Mouse (Mus musculus) heart, adult 18-20 months (tissue): Measurements from ENCODE around the gene Inhbe. TPM values are rescaled to one million over a fixed set of nuclear protein-coding genes. Genes with fewer than 3 reads are reported as not detected.

Source experiments
- DNase-seq, 2 experiments: peaks; one replicate each; pipeline ENCODE4 v3.0.0; 2021 to 2022; ENCODE audit warnings: mixed read lengths in 1 of 2
- total RNA-seq, 2 experiments: library from RNA; stranded (reverse); gene quantifications; 2 replicates each; pipeline ENCODE4 v1.2.3; 2021

The Inhbe gene
- total RNA-seq, 2 experiments from 2014 or later: not detected

DNA sequence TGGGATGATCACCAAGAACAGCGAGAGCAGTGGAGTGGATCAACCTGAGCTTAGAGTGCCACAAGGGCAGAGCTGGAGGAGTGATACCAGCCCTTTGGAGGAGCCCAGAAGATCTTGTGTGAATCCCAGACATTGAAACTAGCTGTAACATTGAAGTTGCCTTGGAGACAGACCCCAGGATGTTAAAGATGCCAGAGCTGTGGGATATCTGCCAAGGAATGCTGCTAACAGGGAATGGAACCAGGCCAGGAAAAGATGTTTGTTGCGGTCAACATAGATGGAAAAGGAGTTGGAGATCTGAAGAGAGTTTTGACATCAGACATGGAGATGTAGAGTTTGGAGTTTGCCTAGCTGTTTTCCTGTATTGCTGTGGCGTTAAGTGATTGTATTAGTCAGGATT lies 8.0 kb downstream of the Inhbe start:
- DNase-seq: no peak

DNA sequence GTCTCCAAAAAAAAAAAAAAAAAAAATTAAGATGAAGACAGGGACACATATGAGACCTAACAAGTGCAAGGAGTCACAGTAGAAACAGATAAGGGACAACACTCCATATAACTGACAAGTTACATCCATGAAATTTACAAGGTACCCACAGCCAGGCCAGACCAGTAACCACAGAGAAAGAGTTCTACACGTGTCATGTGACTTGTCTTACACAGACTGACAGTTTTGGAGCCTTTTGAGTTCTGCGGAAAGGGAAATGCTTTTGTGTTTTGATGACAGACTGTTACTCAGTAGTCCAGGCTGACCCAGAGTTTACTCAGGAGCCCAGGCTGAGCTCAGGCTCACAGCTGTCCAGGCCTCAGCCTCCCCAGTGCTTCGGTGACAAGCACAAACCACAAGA lies 11.2 kb downstream of the Inhbe start:
- DNase-seq: no peak

DNA sequence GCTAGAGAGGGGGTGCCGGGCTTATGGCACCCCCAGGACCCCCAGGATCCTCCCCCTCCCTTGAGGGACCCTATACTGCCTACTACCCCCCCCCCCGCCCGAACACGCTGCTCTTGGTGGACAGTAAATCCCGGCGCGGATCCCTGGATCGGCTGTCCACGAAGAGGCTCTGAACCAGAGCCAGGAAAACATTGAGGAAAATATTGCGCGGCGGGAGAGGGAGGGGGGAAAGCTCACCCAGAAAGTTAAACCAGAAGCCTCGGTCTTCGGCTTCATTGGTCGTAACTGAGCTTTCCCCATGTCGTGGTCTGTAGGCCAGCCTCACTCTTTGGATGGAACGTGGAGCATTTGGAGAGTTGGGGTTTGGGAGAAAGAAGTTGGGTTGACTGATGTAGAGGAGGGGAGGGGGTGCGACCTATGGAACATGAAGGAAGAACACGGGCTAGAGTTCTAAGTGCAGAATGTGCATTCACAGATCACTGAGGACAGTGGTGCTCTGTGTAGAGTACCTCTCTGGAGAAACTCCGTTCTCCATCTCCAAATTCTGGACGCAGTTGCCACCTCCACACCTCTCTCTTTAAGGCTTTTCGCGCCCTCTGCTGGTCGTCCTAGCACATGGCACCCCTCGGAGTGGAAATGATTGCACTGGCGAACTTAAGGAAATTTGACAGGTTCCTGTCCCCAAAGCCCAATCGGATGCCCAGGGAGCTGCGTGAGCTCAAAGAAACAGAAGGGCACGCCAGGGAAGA lies 12.1 kb downstream of the Inhbe start, which contains the start of gene Gli1:
Gli1 (minus strand) TSS at position 84 of the 749 bp plus-strand sequence.
- peak; percentile 85 to 96 for DNase-seq

DNA sequence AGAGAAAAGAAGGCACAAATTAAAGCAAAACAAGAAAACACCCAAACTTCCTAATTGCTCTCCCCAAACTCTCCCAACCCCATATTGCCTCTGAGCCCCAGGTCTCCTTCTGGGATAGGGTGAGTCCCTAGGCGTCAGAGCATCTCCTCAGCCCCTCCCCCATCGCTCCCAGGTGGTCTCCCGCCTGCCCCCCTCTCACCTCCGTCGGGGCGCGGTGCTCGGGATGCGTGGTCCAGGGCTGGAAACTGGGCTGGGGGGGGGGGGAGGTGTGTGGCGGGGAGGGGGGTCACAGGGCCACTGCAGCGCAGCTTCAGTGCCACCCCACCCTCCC lies 12.9 kb downstream of the Inhbe start:
- DNase-seq: no peak

DNA sequence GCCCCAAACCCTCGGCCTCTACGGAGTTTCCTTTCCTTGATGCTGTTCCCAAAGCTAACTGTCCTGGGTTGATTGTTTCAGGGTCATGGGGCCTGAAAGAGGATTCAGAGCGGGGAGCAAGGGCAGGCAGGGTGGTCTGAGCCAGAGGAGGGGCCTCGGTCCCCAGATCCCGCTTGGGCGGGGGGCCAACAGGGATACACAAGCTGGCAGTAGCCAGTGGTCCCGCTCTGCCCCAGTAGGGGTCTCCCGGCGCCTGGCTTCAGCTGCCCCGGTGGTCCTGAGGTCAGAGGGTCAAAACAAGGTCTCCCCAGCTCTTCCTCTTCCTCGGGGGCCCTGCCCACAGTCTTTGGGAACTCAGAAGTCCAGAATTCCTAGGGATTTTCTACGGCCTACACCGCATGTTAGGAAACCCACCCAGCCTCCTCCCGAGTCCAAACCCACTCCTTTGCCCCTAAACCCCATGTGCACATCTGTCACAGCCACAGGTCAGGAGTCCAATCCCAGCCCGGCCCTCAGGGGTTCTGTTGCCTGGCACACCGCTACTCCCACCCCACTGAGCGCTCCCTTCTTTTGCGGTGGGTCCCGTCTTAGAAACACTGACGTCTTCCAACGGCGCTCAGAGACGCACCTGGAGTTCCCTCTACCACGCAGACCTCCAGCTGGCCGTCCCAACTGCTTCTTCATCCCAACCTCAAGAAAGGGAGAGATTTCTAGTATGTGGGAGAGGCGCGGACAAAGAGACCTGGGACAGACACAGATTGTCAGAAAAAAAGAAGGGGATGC lies 13.4 kb downstream of the Inhbe start:
- DNase-seq: peak in 1 of 2 experiments; percentile 36

DNA sequence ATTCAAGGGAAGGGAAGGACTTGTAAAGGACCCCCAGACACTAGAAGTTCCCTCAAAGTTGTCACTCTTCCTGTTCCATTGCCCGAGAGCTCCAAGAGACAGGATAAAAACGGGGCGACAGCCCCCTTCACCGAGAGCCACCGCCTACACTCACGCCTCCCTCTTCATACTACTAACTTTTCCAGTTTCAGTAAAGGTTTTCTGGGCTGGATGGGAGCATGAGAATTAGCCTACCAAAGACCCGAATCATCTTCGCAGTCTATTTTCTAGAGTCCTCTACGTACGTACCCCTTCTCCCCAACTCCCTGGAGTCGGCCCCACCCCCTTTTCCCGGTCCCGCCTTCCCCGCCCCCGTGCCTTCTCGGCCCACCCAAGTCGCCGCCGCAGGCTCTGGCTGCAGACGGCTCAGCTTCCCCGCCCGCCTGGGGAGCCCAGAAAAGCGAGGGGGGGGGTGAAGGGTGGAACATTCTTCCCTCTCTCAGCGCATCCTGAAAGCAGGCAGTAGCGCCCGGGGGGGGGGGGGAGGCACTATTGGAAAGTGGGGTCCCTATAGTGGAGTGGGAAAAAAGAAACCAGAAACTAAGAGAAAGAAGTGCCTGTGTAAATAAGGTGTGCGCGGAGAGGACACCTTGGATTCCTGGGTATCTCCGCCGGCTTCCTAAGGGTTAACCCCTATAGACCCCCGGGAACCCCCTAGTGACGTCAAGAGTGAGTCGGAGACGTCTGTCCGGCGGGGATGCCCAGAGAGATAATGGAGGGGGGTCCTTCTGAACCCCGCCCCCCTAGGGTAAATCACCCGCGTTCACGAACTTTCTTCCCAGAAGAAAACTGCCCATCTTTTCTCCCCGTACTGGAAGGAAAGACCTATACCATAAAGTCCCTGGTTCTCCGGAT lies 14.3 kb downstream of the Inhbe start:
- peak; percentile 63 to 67 for DNase-seq

DNA sequence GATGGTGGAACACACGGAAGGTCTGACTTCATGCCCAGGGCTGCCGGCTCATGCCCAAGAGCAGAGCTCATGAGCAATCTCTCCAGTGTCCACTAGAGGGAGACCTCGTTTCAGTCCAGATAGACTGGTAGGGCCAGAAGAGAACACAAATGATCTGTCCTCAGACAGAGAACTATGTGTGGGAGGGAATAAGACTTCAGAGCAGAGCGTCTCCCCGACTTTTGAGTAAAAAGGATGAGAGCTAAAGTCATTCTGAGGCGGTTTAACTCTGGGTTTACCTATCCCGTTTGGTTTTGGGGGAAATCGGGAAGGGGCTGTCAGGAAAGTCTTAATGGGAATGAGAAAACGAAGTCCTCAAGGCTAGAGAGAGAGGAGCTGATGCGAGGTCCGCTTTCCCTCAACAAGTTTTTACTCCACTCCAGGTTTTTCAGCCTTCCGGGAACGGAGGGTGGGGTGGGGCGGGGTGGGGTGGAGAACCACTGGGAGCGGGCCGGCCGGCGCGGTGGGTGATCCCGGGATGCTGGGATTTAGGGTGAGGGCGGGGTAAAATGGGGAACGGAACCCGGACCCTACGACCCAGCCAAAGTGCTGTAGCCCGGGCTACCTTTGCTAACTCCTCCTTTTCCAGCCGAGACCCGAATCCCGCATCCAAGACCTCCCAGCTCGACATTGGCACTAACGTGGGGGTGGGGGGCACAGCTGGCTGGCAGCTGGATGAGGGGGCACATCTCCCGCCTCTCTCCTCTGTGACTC lies 15.1 kb downstream of the Inhbe start:
- DNase-seq: peak; percentile 91 to 92

DNA sequence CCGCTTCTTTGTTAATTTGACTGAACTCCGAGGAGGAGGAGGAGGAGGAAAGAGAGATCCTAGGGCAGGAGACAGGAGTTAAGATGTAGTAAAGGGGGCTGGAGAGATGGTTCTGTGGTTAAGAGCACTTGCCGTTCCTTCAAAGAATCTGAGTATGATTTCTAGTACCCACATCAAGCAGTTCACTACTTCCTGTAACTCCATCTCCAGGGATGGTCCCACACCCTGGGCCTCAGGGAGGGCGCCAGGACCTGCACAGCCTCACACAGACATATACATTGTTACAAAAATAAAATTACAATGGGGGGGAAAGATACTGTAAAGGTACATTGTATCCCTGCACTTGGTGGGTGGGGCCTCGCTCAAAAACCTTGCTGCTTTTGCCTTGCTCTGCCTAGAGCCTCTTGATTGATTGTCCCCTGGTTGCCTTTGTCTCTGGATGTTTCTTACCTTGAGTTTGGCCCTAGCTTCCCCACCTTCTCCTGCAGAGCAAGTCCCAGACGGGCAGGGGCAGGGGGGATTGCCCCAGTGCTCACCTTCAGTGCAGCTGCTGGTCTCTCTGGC lies 16.6 kb downstream of the Inhbe start:
- no peak for DNase-seq

DNA sequence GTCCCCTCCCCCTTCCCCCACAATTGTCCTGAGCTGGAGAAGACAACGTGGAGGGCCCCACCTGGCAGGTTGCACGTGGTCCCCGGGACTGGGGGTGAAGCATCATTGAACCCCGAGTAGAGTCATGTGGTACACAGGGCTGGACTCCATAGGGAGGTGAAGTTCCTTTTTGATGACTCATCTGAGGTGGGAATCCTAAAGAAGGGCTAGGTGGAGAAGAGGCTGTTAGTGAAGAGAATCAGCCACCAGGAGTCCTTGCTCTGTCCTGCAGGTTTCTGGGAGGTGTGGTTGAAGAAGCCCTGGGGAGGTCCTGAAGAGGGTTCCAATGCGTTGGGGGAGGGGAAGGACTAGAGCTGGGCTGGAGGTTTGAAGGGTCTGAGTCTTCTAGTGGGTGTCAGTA lies 17.3 kb downstream of the Inhbe start:
- DNase-seq: no peak

DNA sequence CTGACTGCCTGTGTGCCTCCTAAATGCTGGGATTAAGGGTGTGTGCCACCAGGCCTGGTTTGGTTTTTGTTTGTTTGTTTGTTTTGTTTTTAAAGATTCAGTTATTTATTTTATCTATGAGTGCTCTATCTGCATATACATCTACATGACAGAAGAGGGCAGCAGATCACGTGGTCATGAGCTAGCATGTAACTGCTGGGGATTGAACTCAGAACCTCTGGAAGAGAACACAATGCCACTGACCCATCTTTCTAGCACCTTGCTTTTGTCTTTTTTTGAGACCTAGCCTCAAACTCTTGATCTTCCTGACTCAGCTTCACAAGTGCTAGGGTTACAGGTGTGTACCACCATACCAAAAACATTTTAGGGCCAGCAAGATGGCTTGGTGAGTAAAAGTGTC lies 18.9 kb downstream of the Inhbe start:
- no peak for DNase-seq

DNA sequence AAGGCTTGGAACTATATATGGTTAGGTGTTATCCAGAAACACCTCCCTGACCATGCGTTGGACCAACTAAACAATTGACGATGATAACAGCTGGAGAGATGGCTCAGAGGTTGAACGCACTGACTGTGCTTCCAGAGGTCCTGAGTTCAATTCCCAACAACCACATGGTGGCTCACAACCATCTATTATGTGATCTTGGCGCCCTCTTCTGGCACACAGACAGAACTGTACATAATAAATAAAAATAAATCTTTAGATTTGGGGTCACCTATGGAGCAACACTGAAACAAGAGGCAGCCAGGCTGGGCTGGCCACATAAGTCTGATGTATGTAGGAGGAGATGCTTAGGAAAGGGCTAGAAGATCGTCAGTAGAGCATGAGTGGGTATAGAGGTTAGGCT lies 21.1 kb downstream of the Inhbe start:
- no peak for DNase-seq

DNA sequence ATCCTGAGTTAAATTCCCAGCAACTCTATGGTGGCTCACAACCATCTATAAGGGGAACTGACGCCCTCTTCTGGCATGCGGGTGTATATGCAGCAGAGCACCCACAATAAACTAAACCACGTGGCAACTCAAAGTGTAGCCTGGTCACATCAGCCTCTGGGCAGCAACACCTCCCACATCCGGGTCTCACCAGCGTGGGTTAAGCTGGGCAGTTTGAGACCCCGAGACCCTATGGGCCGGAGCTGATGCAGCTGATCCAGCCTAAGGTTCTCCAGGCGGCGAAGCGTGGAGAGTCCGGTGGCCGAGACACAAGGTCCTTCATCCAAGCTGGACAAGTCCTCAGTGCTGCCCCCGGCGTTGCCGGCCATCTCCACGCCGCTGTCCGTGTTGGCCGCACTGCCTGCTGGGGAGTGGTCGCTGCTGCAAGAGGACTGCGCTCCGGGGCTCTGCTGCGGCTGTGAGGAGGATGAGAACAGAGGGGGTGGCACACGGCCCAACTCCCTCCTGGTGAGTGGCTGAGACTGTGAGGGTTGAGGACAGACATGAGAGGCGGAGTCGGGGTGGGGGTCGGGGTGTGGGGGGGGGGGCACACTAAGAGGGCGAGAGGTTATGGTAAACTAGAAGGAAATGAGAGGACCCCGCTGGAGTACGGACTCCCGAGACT lies 21.9 kb downstream of the Inhbe start:
- DNase-seq: no peak

DNA sequence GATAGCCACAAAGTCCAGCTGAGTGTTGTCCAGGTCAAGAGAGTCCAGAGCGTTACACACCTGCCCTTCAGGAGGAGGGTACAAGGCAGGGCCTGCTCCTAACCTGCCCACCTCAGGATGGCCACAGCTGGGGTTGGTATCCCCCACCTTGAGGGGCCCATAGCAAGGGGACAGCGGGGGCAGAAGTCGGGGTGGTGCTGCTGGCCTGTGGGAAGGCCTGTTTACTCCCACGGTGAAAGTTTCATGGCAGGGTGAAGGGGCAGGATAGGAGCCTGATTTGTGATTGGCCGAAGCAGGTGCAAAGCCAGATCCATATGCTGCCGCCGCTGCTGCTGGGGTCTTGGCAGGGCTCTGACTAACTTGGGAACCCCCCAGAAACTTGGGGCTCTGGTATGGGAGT lies 24.0 kb downstream of the Inhbe start:
- DNase-seq: no peak

DNA sequence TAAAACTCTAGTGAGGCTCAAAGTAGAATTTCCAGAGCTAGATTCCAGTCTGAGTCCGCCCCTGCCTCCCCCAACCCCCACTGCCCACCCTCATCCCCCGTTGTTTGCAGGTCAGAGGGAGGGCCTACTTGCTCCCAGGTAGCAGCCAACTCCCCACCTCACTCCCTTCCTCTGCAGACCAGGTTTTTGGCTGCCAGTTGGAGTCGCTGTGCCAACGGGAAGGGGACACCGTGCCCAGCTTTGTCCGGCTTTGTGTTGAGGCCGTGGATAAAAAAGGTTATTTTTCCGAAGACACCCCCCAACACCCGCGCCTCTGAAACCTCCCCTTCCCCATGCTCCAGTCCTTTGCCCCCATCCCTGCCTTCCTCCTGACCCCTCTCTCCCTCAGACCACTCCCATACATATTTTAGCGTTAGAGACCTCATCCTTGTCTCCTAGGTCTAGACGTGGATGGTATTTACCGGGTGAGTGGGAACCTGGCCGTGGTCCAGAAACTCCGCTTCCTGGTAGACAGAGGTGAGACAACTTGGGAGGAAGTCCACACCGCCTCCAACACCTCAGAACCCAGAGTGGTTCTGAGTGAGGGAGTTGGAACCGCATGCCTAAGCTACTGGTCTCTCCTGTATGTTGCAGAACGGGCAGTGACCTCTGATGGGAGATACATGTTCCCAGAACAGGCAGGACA lies 26.6 kb downstream of the Inhbe start:
- DNase-seq: no peak

DNA sequence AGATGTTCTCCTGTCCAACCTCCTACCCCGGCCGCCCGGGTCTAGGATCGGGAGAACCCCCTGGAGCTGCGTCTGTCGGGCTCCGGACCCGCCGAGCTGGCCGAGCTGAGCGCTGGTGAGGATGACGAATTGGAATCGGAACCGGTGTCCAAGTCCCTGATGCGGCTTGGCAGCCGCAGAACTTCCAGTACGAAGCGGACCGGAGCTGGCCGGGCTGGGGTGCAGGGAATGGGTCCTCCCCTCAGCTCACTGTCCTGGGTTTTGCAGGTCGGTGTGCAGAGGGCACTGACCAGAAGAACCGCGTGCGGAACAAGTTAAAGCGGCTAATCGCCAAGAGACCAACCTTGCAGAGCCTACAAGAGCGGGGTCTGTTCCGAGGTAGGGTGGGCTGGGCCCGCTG lies 27.4 kb downstream of the Inhbe start:
- DNase-seq: peak; percentile 41 to 53

DNA sequence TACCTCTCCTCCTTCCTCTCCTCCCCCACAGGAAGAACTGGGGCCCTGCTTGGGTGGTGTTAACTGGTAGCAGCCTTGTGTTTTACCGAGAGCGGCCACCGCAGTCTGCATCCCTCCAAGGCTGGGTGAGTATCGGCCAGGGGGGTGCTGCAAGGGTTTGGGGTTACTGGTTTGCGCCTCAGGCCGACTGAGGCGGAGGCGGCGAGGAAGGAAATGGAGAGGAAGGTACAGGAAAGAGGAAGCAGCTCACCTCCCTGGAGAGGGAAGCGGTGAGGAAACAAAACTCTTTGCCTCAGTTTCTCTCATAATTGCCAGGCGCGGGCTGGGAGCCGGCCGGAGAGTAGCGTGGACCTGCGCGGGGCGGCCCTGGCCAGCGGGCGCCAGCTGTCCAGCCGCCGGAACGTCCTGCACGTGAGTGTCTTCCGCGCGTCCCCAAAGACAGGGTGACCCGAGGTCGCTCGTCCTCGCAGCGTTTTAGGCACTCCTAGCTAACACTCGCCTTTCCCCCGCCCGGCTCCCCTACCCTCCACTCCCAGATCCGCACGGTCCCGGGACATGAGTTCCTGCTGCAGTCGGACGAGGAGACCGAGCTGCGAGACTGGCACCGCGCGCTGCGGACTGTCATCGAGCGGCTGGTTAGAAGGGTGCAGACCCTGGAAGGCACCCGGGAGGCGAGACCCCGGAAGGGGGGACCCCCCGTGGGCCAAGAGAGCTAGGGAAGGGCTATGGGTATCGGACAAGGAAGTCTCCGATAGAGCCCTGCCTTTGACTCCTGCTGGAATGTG lies 28.0 kb downstream of the Inhbe start:
- peak in 1 of 2 experiments; percentile 60 for DNase-seq

DNA sequence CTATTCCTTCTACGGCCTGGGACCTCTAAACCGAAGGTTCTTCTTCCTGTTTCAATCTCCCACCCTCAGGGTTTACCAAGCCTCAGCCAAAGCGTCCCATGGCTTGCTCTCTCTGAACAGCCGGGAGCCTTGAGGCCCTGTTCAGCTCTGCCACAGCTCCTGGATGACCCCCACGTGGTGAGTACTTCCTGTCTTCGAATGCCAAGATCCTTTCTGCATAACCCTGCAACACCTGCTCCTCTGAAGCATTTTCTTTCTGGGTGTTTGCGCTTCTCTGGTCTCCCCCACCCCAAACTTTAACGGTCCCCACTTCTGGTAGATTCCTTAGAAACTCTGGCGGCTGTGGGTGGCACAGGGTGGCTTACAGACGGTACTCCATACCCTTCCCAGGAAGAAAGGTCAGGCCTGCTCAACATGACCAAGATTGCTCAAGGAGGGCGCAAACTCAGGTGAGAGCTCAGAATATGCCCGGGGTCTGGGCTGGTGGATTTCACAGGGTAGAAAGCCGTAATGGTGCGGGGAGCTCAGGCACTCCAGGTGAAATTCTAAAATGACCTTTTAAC lies 28.7 kb downstream of the Inhbe start:
- DNase-seq: no peak

DNA sequence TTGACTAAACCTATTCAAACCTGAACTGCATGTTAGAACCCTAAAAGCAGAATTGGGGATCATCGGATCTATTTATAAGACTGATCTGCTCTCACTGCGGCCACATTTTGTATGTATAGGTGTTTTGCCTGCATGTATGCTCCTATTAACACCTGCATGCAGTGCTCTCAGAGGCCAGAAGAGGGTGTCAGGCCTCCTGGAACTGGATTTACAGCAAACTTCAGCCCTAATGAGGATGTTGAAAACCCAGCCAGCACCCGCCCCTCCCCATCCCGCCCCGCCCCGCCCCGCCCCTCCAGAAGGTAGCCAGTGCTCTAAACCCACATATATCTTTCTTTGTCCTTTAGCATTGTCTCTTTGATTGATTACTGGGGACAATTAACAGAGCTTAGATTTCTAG lies 29.7 kb downstream of the Inhbe start:
- peak; percentile 47 to 58 for DNase-seq
